Mouse (Mus musculus) cerebellum, adult 2 months (tissue): ENCODE results near the gene Itgav. TPM values are rescaled to one million over a fixed set of nuclear protein-coding genes. Genes with fewer than 3 reads are reported as not detected.
A peak's percentile ranks its signal among the peaks of the same experiment; 100 is the strongest.

ENCODE experiments used
- DNase-seq, 2 experiments: peaks; one replicate each; pipeline ENCODE4 v3.0.0; 2021
- H3K27ac ChIP-seq: fragments of 200-500 bp; 2 replicates; pipeline ENCODE4 v1.5.1; 2012; ENCODE audit warnings: low read length, control low read depth, inconsistent platforms; ENCODE audit not compliant: insufficient read depth
- H3K27me3 ChIP-seq: fragments of 200-500 bp; 2 replicates; pipeline ENCODE4 v1.6.1; 2012; ENCODE audit warnings: inconsistent platforms, mild to moderate bottlenecking, low read length, moderate library complexity; ENCODE audit not compliant: control insufficient read depth, insufficient read depth
- H3K4me1 ChIP-seq: fragments of 200-500 bp; 2 replicates; pipeline ENCODE4 v1.6.1; 2011; ENCODE audit warnings: low read length; ENCODE audit not compliant: control insufficient read depth, insufficient read depth
- H3K4me3 ChIP-seq: fragments of 200-500 bp; replicated peaks from 2 replicates; pipeline ENCODE3; 2011; ENCODE audit warnings: mild to moderate bottlenecking, low read depth, low read length, control low read depth; ENCODE audit not compliant: insufficient read depth
- CTCF ChIP-seq: fragments of 200-500 bp; IDR thresholded peaks from 2 replicates; pipeline ENCODE4 v1.5.1; 2011; ENCODE audit warnings: low read depth, mild to moderate bottlenecking, control low read depth, low read length, moderate library complexity, borderline replicate concordance; ENCODE audit not compliant: insufficient read depth
- POLR2A ChIP-seq: fragments of 200-500 bp; IDR thresholded peaks from 2 replicates; pipeline ENCODE4 v1.6.1; 2011; ENCODE audit warnings: low read length, control low read depth, borderline replicate concordance; ENCODE audit not compliant: insufficient read depth
- WGBS: fragments of 180-500 bp; shearing (Covaris S2); methylation state at CpG from one replicate; pipeline ENCODE4 v1.1.7; 2018; 5-methylcytosine and 5-hydroxymethylcytosine counted together
- polyA plus RNA-seq: library from polyadenylated mRNA; depleted of rRNA; stranded (reverse); fragments of >200 nt; gene quantifications from 2 replicates; pipeline ENCODE4 v1.2.3, GENCODE M21; 2012

The Itgav gene
- polyA plus RNA-seq, 1 experiment, result 43.2 TPM

- peak; percentile 37 to 53 for DNase-seq
- TF ChIP-seq POLR2A, result no peak
- no peak for TF ChIP-seq CTCF
- peaks cover 2% of the 10 kb centered on the region for H3K4me1 ChIP-seq
- H3K4me3 ChIP-seq, result peak overlapping the region; percentile 92
- H3K27me3 ChIP-seq, result no peaks in the 10 kb centered on the region
- WGBS, result 3% methylated on average over 10 of the region's 10 CpGs
- H3K27ac ChIP-seq, result peak overlapping the region; percentile 84; the same call in 1 of the 2 replicates
These were observed 89.2 kb downstream of the Itgav start for GRCm38 (mm10) chr2:83813273-83813892.

- Histone ChIP-seq H3K4me3 (peak overlapping the region; percentile 92), H3K27ac (no peak overlapping the region; the same call in 1 of the 2 replicates), H3K27me3 (no peaks in the 10 kb centered on the region), H3K4me1 (peaks cover 2% of the 10 kb centered on the region)
- TF ChIP-seq CTCF, result no peak
- no peak for TF ChIP-seq POLR2A
- WGBS, result 6% methylated on average over 6 of the region's 6 CpGs
- peak; percentile 46 to 64 for DNase-seq
These were observed 89.8 kb downstream of the Itgav start for GRCm38 (mm10) chr2:83814009-83814408.

- Histone ChIP-seq H3K27me3 (no peaks in the 10 kb centered on the region), H3K4me1 (peaks cover 2% of the 10 kb centered on the region), H3K27ac (no peak overlapping the region), H3K4me3 (no peak overlapping the region)
- WGBS, result 68% methylated on average over 6 of the region's 6 CpGs
- no peak for DNase-seq
- TF ChIP-seq POLR2A (no peak), CTCF (no peak)
These were observed 92.0 kb downstream of the Itgav start for GRCm38 (mm10) chr2:83816147-83816546.

DNA sequence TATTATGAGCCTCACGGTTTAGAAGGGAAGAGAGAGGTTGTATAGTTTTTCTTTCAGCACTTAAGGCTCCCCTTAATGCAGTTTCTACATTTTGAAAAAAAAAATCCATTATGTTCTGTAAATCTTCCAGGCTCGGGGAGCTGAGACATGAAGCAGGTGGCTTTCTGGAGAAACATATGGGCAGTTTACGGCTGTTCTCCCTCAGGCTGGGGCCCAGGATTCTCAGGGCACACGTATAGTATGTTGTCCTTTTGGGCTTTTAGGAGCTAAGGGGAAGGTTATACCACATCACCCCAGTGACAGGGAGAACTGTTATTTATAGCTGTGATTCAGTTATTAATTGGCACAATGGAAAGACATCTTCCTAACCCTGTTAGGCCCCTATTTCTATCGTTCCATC, 101.0 kb downstream of the Itgav start:
- 30% methylated on average over 5 of the region's 5 CpGs for WGBS

DNA sequence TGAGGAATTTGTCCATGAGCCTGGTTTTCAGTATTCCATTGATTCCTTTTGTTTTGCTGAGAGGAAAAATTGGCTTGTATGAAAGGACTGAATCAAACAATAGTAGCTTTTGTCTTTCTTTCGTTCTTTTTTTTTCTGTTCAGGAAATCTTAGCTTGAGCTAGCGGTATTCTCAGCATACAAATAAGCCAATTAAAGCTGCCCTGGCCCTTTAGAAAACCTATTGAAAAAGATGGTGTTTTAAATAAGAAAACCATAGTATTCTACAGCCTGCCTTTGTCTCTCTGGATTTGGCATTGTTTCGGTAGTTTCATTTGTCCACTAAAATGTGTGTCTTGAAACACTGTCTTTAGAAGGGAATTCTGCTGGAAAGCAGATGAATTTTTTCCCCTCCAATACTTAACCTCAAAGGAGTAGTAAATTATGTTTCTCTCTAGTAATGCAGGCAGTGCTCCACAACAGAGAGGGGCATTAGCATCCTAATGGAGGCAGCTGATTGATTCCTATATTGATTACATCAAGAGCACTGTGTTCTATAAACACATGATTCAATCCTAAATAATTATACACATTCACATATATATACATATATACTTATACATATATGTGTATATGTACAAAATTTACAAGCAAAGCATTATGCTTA, 104.8 kb downstream of the Itgav start:
- Histone ChIP-seq H3K4me1 (no peaks in the 10 kb centered on the region; the same call in 1 of the 2 replicates), H3K27me3 (no peaks in the 10 kb centered on the region), H3K27ac (no peak overlapping the region), H3K4me3 (no peak overlapping the region)
- no peak for TF ChIP-seq POLR2A
- TF ChIP-seq CTCF, result no peak
- no peak for DNase-seq
- WGBS, result 56% methylated on average over 3 of the region's 3 CpGs

More for the DNA sequence above, 101.0 kb downstream of the Itgav start:
- Histone ChIP-seq H3K4me1 (no peaks in the 10 kb centered on the region; the same call in none of the 2 replicates), H3K4me3 (no peak overlapping the region), H3K27ac (no peak overlapping the region), H3K27me3 (no peaks in the 10 kb centered on the region)
- DNase-seq, result peak in 1 of 2 experiments; percentile 47
- no peak for TF ChIP-seq POLR2A
- TF ChIP-seq CTCF, result no peak

- Histone ChIP-seq H3K4me3 (no peak overlapping the region), H3K27ac (no peak overlapping the region), H3K27me3 (no peaks in the 10 kb centered on the region), H3K4me1 (no peaks in the 10 kb centered on the region)
- DNase-seq, result no peak
- no peak for TF ChIP-seq POLR2A
- TF ChIP-seq CTCF, result no peak
- 28% methylated on average over 4 of the region's 4 CpGs for WGBS
These were observed 108.7 kb downstream of the Itgav start for GRCm38 (mm10) chr2:83832903-83833302.

- TF ChIP-seq POLR2A (no peak), CTCF (no peak)
- Histone ChIP-seq H3K27ac (no peak overlapping the region), H3K4me3 (no peak overlapping the region), H3K4me1 (no peaks in the 10 kb centered on the region), H3K27me3 (no peaks in the 10 kb centered on the region)
- WGBS, result 82% methylated on average over 10 of the region's 10 CpGs
- DNase-seq, result no peak
These were observed 111.3 kb downstream of the Itgav start for GRCm38 (mm10) chr2:83835313-83836070.
